ENCODE assay signal across 8 mouse cellular contexts in the genomic region with DNA sequence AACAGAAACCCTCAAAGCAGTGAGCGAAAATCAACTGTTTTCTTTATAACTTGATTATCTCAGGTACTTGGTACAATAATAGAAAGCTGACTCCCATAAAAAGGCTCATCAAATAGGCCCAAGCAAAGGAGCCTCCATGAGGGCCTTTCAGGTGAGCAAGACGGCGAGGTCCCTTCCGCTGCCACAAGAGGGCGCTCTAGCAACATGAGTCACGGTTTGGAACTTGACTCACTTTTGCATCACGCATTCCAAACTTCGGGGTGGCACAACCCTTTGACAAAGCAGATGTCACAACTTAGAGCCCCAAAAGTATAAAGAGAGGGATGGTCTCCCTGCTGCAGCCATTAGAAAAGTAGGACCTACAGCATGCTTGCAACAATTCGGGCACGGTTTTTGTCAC. TPM values are rescaled to one million over a fixed set of nuclear protein-coding genes. Genes with fewer than 3 reads are reported as not detected.
DNase-seq lines count a peak whose midpoint lies in the region; ATAC-seq lines count a peak whose summit lies in the region.

No protein-coding gene starts in this region.

- peak; percentile 90 for DNase-seq in CD4-positive, CD25-positive, alpha-beta regulatory T cell, adult 2 months (ENCODE audit: low read depth, low spot score)
- peak; percentile 84 for DNase-seq in R1 (ENCODE audit: low read depth, low spot score)
- peak; percentile 94 to 96 for DNase-seq in cerebellum, postnatal 14 days
- peak; percentile 71 to 74 for DNase-seq in gastrocnemius, postnatal 36 days
- peak; percentile 52 for DNase-seq in large intestine, adult 2 months (ENCODE audit: low read depth, low spot score)
- DNase-seq in right cerebral cortex, postnatal 14 days = peak; percentile 95
- peak; percentile 74 to 79 for DNase-seq in urinary bladder, postnatal 36 days (ENCODE audit: low spot score in 2 of 2)

- no peaks in the 10 kb centered on the region for H3K9me3 ChIP-seq in liver, embryonic 16.5 days (replicated peaks; ENCODE audit: control insufficient read depth, low read length)

- no peak overlapping the region for H3K4me3 ChIP-seq in liver, embryonic 16.5 days (ENCODE audit: low read depth, low read length)

- H3K9ac ChIP-seq in liver, embryonic 16.5 days (ENCODE audit: low read depth, low read length) = no peak overlapping the region

- H3K4me2 ChIP-seq in liver, embryonic 16.5 days (ENCODE audit: low read depth, low read length) = no peak overlapping the region; the same call in 1 of the 2 replicates

- H3K27me3 ChIP-seq in liver, embryonic 16.5 days (ENCODE audit: control insufficient read depth, insufficient read depth, low read depth, low read length) = no peaks in the 10 kb centered on the region

- H3K4me1 ChIP-seq in liver, embryonic 16.5 days (ENCODE audit: control insufficient read depth, low read depth, low read length) = peaks cover 2% of the 10 kb centered on the region; the same call in 1 of the 2 replicates

- H3K27ac ChIP-seq in liver, embryonic 16.5 days (ENCODE audit: low read length) = no peak overlapping the region

- intact Hi-C loops in gastrocnemius, postnatal 36 days (cut with DNase I) = loop anchor here (5.0 kb wide), 1 partner anchor 97 kb away; no protein-coding TSS in a partner anchor

- 18% methylated on average over 10 of the region's 10 CpGs for WGBS in large intestine, adult 2 months
- WGBS in liver, embryonic 16.5 days (ENCODE audit: insufficient replicate concordance) = 19% methylated on average over 10 of the region's 10 CpGs

- no peaks in the 10 kb centered on the region for H3K36me3 ChIP-seq in liver, embryonic 16.5 days (ENCODE audit: control insufficient read depth, insufficient read depth)

- ATAC-seq in liver, embryonic 16.5 days (ENCODE audit: low read depth) = 0 out of 2 replicates have a peak, but pooled peaks have one; percentile 35

RNA-seq across cellular contexts. Expression of a gene that starts 5.9 kb away (rescaled TPM):
- total RNA-seq in gastrocnemius, postnatal 36 days (2021) = 1 to 10 TPM; 1.9 to 2.3 TPM
- polyA plus RNA-seq in large intestine, adult 2 months (2012; rRNA removed) = 6.5 and 12.0 TPM in 2 replicates
- polyA plus RNA-seq in liver, embryonic 16.5 days (2015; fragmentation: Nextera tagmentation; extraction: Ambion mirVana) = 58.6 and 58.9 TPM in 2 replicates

RNA-seq across cellular contexts. Expression of a gene that starts 20.6 kb away (rescaled TPM):
- 1 to 10 TPM; 8.1 to 9.0 TPM for total RNA-seq in gastrocnemius, postnatal 36 days (2021)
- 9.0 and 10.7 TPM in 2 replicates for polyA plus RNA-seq in large intestine, adult 2 months (2012; rRNA removed)
- polyA plus RNA-seq in liver, embryonic 16.5 days (2015; fragmentation: Nextera tagmentation; extraction: Ambion mirVana) = 7.3 and 7.7 TPM in 2 replicates
